Mouse (Mus musculus): ENCODE results near the gene H2al1b. TPM values are rescaled to one million over a fixed set of nuclear protein-coding genes. Genes with fewer than 3 reads are reported as not detected.
"Not testable (repeated sequence)": the region's sequence is repeated elsewhere in the genome, so short reads cannot be mapped to it uniquely, and the experiment has no call there.

Gene H2al1b
- polyA plus RNA-seq, 1 experiment from 2014 or later = not detected

DNA sequence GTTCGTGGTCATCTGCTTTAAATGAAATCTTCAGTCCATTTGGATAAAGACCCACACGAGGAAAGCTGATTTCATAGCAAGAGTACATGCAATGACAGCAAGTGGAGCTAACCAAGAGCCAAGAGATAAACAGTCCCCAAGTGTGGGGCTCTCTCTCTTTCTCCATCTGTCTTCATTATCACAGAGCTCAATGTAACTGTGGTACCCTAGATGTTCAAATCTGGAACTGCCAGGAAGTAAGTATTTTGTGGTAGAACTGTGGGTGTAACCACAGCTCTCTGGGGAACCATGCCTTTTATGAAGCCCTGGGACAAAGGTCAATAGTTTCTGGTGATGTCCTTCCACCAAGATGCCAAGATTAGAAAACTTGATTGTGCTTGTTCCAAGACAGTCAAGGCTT, 21.5 kb upstream of the H2al1b start:
- DNase-seq (ENCODE audit: low spot score) (no peak), ATAC-seq (no peak)
- Histone ChIP-seq H3K4me3 (ENCODE audit: low read depth, low read length) (no peak overlapping the region), H3K9me3 (replicated peaks; ENCODE audit: control insufficient read depth, low read length) (no peaks in the 10 kb centered on the region), H3K27me3 (replicated peaks; ENCODE audit: control insufficient read depth, insufficient read depth, low read length) (no peaks in the 10 kb centered on the region), H3K9ac (ENCODE audit: low read length) (no peak overlapping the region), H3K4me1 (ENCODE audit: control insufficient read depth, insufficient read depth, low read length) (no peaks in the 10 kb centered on the region), H3K36me3 (ENCODE audit: control insufficient read depth, insufficient read depth, low read length) (no peaks in the 10 kb centered on the region), H3K4me2 (ENCODE audit: low read length) (no peak overlapping the region), H3K27ac (ENCODE audit: low read depth, low read length) (no peak overlapping the region)
- 75% methylated on average over 2 of the region's 2 CpGs for WGBS

- Histone ChIP-seq H3K9ac (ENCODE audit: low read length) (no peak overlapping the region), H3K9me3 (replicated peaks; ENCODE audit: control insufficient read depth, low read length) (no peaks in the 10 kb centered on the region), H3K27me3 (replicated peaks; ENCODE audit: control insufficient read depth, insufficient read depth, low read length) (no peaks in the 10 kb centered on the region), H3K4me3 (ENCODE audit: low read depth, low read length) (no peak overlapping the region), H3K27ac (ENCODE audit: low read depth, low read length) (no peak overlapping the region), H3K4me2 (ENCODE audit: low read length) (no peak overlapping the region), H3K4me1 (ENCODE audit: control insufficient read depth, insufficient read depth, low read length) (no peaks in the 10 kb centered on the region), H3K36me3 (ENCODE audit: control insufficient read depth, insufficient read depth, low read length) (no peaks in the 10 kb centered on the region)
- 72% methylated on average over 14 of the region's 14 CpGs for WGBS
- ATAC-seq = no peak
- no peak for DNase-seq (ENCODE audit: low spot score)
These were observed 13.8 kb upstream of the H2al1b start for GRCm38 (mm10) chrX:11288306-11288882.

DNA sequence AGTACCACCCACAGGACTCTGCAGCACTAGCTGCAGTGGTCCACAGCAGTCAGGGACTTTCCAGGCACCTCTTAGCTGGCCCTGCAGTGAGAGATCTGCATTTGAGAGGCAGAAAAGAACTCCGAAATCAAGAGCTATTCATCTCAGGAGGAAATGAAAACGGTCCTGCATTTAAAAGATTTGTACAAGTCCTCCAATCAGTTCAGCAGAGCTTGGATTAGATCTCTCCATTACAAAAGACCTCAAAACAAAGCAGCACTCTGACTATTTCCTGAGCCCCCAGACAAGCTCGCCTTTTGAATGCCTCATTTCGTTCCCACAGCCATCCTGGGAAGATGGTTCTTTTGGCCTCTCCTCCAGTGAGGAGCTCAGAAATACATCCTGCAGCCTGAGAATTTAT, 13.0 kb upstream of the H2al1b start:
- H3K9ac ChIP-seq (ENCODE audit: low read length) = no peak overlapping the region
- no peaks in the 10 kb centered on the region for H3K4me1 ChIP-seq (ENCODE audit: control insufficient read depth, insufficient read depth, low read length)
- 45% methylated on average over 4 of the region's 4 CpGs for WGBS
- no peaks in the 10 kb centered on the region for H3K27me3 ChIP-seq (replicated peaks; ENCODE audit: control insufficient read depth, insufficient read depth, low read length)
- H3K4me2 ChIP-seq (ENCODE audit: low read length) = no peak overlapping the region
- no peak overlapping the region for H3K27ac ChIP-seq (ENCODE audit: low read depth, low read length)
- no peaks in the 10 kb centered on the region for H3K9me3 ChIP-seq (replicated peaks; ENCODE audit: control insufficient read depth, low read length)
- no peak for DNase-seq (ENCODE audit: low spot score)
- no peak for ATAC-seq
- no peak overlapping the region for H3K4me3 ChIP-seq (ENCODE audit: low read depth, low read length)
- H3K36me3 ChIP-seq (ENCODE audit: control insufficient read depth, insufficient read depth, low read length) = no peaks in the 10 kb centered on the region

- H3K9me3 ChIP-seq (replicated peaks; ENCODE audit: control insufficient read depth, low read length); H3K9ac ChIP-seq (ENCODE audit: low read length); H3K4me3 ChIP-seq (ENCODE audit: low read depth, low read length); H3K27me3 ChIP-seq (replicated peaks; ENCODE audit: control insufficient read depth, insufficient read depth, low read length); H3K36me3 ChIP-seq (ENCODE audit: control insufficient read depth, insufficient read depth, low read length); H3K4me2 ChIP-seq (ENCODE audit: low read length); H3K4me1 ChIP-seq (ENCODE audit: control insufficient read depth, insufficient read depth, low read length); DNase-seq (ENCODE audit: low spot score); ATAC-seq; H3K27ac ChIP-seq (ENCODE audit: low read depth, low read length): not testable (repeated sequence)
- no CpG with 5 or more reads among the region's 3 CpGs for WGBS
These were observed 3.3 kb upstream of the H2al1b start, which contains the start of gene H2al1a for GRCm38 (mm10) chrX:11298957-11299356. H2al1a (plus strand) TSS chrX:11299257.

DNA sequence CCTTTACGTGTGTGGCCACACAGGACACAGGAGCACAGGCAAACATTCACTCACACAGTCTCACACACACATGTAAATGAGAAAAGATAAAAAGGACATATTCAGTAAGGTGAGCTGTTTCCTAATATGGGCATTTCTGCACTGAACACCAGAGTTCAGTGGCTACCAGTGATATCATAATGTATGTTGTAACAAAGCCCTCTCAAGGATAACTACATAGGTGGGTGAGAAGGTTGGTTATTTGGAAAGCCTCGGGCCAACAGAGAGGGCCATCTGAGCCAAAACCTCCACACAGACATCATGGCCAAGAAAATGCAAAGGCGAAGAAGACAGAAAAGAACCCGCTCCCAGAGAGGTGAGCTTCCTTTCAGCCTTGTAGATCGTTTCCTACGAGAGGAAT, 3.1 kb downstream of the H2al1b start, which contains the start of gene H2al1c:
Gene H2al1c (plus strand): TSS at position 301 of the 400 bp plus-strand sequence.
- not testable (repeated sequence) for ATAC-seq; H3K36me3 ChIP-seq (ENCODE audit: control insufficient read depth, insufficient read depth, low read length); H3K9ac ChIP-seq (ENCODE audit: low read length); DNase-seq (ENCODE audit: low spot score); H3K27me3 ChIP-seq (replicated peaks; ENCODE audit: control insufficient read depth, insufficient read depth, low read length); H3K4me2 ChIP-seq (ENCODE audit: low read length); H3K9me3 ChIP-seq (replicated peaks; ENCODE audit: control insufficient read depth, low read length); H3K27ac ChIP-seq (ENCODE audit: low read depth, low read length); H3K4me1 ChIP-seq (ENCODE audit: control insufficient read depth, insufficient read depth, low read length); H3K4me3 ChIP-seq (ENCODE audit: low read depth, low read length)
- 75% methylated on average over 1 of the region's 6 CpGs for WGBS

DNA sequence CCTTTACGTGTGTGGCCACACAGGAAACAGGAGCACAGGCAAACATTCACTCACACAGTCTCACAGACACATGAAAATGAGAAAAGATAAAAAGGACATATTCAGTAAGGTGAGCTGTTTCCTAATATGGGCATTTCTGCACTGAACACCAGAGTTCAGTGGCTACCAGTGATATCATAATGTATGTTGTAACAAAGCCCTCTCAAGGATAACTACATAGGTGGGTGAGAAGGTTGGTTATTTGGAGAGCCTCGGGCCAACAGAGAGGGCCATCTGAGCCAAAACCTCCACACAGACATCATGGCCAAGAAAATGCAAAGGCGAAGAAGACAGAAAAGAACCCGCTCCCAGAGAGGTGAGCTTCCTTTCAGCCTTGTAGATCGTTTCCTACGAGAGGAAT, 6.3 kb downstream of the H2al1b start, which contains the start of gene H2al1d:
Gene H2al1d (plus strand): TSS at position 301 of the 400 bp plus-strand sequence.
- H3K4me1 ChIP-seq (ENCODE audit: control insufficient read depth, insufficient read depth, low read length); H3K27ac ChIP-seq (ENCODE audit: low read depth, low read length); H3K4me3 ChIP-seq (ENCODE audit: low read depth, low read length); ATAC-seq; H3K9ac ChIP-seq (ENCODE audit: low read length); DNase-seq (ENCODE audit: low spot score); H3K36me3 ChIP-seq (ENCODE audit: control insufficient read depth, insufficient read depth, low read length); H3K9me3 ChIP-seq (replicated peaks; ENCODE audit: control insufficient read depth, low read length); H3K27me3 ChIP-seq (replicated peaks; ENCODE audit: control insufficient read depth, insufficient read depth, low read length); H3K4me2 ChIP-seq (ENCODE audit: low read length): not testable (repeated sequence)
- WGBS = no CpG with 5 or more reads among the region's 6 CpGs

DNA sequence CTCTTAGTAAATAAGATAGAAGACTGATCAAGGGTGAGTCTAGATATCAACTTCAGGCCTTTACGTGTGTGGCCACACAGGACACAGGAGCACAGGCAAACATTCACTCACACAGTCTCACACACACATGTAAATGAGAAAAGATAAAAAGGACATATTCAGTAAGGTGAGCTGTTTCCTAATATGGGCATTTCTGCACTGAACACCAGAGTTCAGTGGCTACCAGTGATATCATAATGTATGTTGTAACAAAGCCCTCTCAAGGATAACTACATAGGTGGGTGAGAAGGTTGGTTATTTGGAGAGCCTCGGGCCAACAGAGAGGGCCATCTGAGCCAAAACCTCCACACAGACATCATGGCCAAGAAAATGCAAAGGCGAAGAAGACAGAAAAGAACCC, 9.4 kb downstream of the H2al1b start, which contains the start of gene H2al1e:
Gene H2al1e (plus strand): TSS at position 301 of the 400 bp plus-strand sequence.
- not testable (repeated sequence) for ATAC-seq; H3K27me3 ChIP-seq (replicated peaks; ENCODE audit: control insufficient read depth, insufficient read depth, low read length)

DNA sequence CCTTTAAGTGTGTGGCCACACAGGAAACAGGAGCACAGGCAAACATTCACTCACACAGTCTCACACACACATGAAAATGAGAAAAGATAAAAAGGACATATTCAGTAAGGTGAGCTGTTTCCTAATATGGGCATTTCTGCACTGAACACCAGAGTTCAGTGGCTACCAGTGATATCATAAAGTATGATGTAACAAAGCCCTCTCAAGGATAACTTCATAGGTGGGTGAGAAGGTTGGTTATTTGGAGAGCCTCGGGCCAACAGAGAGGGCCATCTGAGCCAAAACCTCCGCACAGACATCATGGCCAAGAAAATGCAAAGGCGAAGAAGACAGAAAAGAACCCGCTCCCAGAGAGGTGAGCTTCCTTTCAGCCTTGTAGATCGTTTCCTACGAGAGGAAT, 12.6 kb downstream of the H2al1b start, which contains the start of gene H2al1f:
Gene H2al1f (plus strand): TSS at position 301 of the 400 bp plus-strand sequence.
- not testable (repeated sequence) for ATAC-seq; H3K4me2 ChIP-seq (ENCODE audit: low read length); H3K9me3 ChIP-seq (replicated peaks; ENCODE audit: control insufficient read depth, low read length); H3K4me1 ChIP-seq (ENCODE audit: control insufficient read depth, insufficient read depth, low read length); H3K27ac ChIP-seq (ENCODE audit: low read depth, low read length); H3K27me3 ChIP-seq (replicated peaks; ENCODE audit: control insufficient read depth, insufficient read depth, low read length); H3K4me3 ChIP-seq (ENCODE audit: low read depth, low read length); H3K9ac ChIP-seq (ENCODE audit: low read length); H3K36me3 ChIP-seq (ENCODE audit: control insufficient read depth, insufficient read depth, low read length); DNase-seq (ENCODE audit: low spot score)
- WGBS = no CpG with 5 or more reads among the region's 6 CpGs

More for the DNA sequence above, 9.4 kb downstream of the H2al1b start, which contains the start of gene H2al1e:
- H3K9me3 ChIP-seq (replicated peaks; ENCODE audit: control insufficient read depth, low read length); H3K4me1 ChIP-seq (ENCODE audit: control insufficient read depth, insufficient read depth, low read length); H3K4me2 ChIP-seq (ENCODE audit: low read length); H3K27ac ChIP-seq (ENCODE audit: low read depth, low read length); H3K4me3 ChIP-seq (ENCODE audit: low read depth, low read length); DNase-seq (ENCODE audit: low spot score); H3K9ac ChIP-seq (ENCODE audit: low read length); H3K36me3 ChIP-seq (ENCODE audit: control insufficient read depth, insufficient read depth, low read length): not testable (repeated sequence)
- WGBS = no CpG with 5 or more reads among the region's 3 CpGs

DNA sequence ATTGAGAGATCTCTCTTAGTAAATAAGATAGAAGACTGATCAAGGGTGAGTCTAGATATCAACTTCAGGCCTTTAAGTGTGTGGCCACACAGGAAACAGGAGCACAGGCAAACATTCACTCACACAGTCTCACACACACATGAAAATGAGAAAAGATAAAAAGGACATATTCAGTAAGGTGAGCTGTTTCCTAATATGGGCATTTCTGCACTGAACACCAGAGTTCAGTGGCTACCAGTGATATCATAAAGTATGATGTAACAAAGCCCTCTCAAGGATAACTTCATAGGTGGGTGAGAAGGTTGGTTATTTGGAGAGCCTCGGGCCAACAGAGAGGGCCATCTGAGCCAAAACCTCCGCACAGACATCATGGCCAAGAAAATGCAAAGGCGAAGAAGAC, 15.7 kb downstream of the H2al1b start, which contains the start of gene H2al1g:
Gene H2al1g (plus strand): TSS at position 301 of the 400 bp plus-strand sequence.
- WGBS = no CpG with 5 or more reads among the region's 3 CpGs
- H3K27me3 ChIP-seq (replicated peaks; ENCODE audit: control insufficient read depth, insufficient read depth, low read length); H3K4me1 ChIP-seq (ENCODE audit: control insufficient read depth, insufficient read depth, low read length); H3K4me3 ChIP-seq (ENCODE audit: low read depth, low read length); H3K9ac ChIP-seq (ENCODE audit: low read length); H3K36me3 ChIP-seq (ENCODE audit: control insufficient read depth, insufficient read depth, low read length); H3K9me3 ChIP-seq (replicated peaks; ENCODE audit: control insufficient read depth, low read length); H3K27ac ChIP-seq (ENCODE audit: low read depth, low read length); H3K4me2 ChIP-seq (ENCODE audit: low read length); DNase-seq (ENCODE audit: low spot score); ATAC-seq: not testable (repeated sequence)

Data from forebrain, embryonic 14.5 days (tissue).